Mouse (Mus musculus): ENCODE results near the gene Bnip2.

DNA sequence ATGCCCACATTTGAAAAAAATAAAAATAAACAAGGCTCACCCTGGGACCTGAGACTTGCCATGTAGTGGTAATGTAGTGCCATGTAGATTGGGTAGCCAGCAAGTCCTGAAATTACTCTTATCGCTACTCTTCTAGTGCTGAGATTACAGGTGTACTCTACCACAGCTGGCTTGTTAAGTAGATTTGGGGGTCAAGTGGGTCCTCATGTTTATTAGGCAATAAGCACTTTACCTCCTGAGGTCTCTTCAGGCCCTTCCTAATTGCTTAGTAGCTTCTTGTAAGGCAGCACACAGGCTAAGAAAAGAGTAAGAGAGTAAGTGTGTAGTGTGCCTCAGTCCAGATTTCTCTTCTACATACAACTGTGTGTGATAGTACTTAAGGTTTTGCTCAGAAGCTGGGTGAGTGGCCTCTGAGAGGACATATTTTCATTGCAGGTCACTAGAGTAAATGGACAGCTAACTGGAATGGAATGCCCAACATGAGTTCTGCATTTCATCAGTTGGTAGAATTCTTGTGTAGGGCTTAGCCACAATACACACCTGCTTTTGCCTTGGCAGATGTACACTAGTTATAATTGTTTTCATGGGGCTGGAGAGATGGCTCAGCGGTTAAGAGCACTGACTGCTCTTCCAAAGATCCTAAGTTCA, 36.2 kb downstream of the Bnip2 start:
- TF ChIP-seq EP300 (IDR thresholded peaks at IDR 0.05; ENCODE audit: low read depth) (no peak), CTCF (IDR thresholded peaks at IDR 0.05; ENCODE audit: low read depth) (no peak)
